Mouse (Mus musculus) erythroblast, embryonic 14.5 days (primary cell): ENCODE results near the gene Ifit1bl2. TPM values are rescaled to one million over a fixed set of nuclear protein-coding genes. Genes with fewer than 3 reads are reported as not detected.
"Not testable (repeated sequence)": the region's sequence is repeated elsewhere in the genome, so short reads cannot be mapped to it uniquely, and the experiment has no call there.

ENCODE experiments used
- H3K27me3 ChIP-seq: 2 replicates; pipeline ENCODE4 v1.6.1; 2012; ENCODE audit warnings: inconsistent platforms; ENCODE audit not compliant: control insufficient read depth
- H3K36me3 ChIP-seq: 2 replicates; pipeline ENCODE4 v1.6.1; 2012; ENCODE audit warnings: mild to moderate bottlenecking, inconsistent platforms; ENCODE audit not compliant: control insufficient read depth
- H3K4me1 ChIP-seq: 2 replicates; pipeline ENCODE4 v1.6.1; 2012; ENCODE audit warnings: inconsistent platforms; ENCODE audit not compliant: control insufficient read depth
- H3K4me3 ChIP-seq: replicated peaks from 2 replicates; pipeline ENCODE3; 2012; ENCODE audit warnings: moderate library complexity, mild to moderate bottlenecking, inconsistent platforms
- H3K9me3 ChIP-seq: 2 replicates; pipeline ENCODE4 v1.6.1; 2012; ENCODE audit warnings: low read length, inconsistent platforms, mixed read lengths; ENCODE audit not compliant: control insufficient read depth
- GATA1 ChIP-seq: IDR thresholded peaks from 2 replicates; pipeline ENCODE4 v1.6.1; 2012; ENCODE audit warnings: low read length, inconsistent platforms, mixed read lengths
- TAL1 ChIP-seq: IDR thresholded peaks from 3 replicates; pipeline ENCODE4 v1.6.1; 2012; ENCODE audit warnings: low read length, inconsistent platforms, mixed read lengths
- polyA plus RNA-seq: library from polyadenylated mRNA; stranded (reverse); fragments of >175 nt; gene quantifications from 2 replicates; pipeline ENCODE4 v1.2.3, GENCODE M21; 2012

The Ifit1bl2 gene
- polyA plus RNA-seq, 1 experiment: not detected

GRCm38 (mm10) chr19:34620871-34621270 is 19.7 kb downstream of the Ifit1bl2 start:
- Histone ChIP-seq H3K4me3 (no peak overlapping the region), H3K27me3 (no peaks in the 10 kb centered on the region), H3K4me1 (no peaks in the 10 kb centered on the region), H3K36me3 (no peaks in the 10 kb centered on the region), H3K9me3 (no peaks in the 10 kb centered on the region)
- TF ChIP-seq GATA1 (no peak), TAL1 (no peak)

DNA sequence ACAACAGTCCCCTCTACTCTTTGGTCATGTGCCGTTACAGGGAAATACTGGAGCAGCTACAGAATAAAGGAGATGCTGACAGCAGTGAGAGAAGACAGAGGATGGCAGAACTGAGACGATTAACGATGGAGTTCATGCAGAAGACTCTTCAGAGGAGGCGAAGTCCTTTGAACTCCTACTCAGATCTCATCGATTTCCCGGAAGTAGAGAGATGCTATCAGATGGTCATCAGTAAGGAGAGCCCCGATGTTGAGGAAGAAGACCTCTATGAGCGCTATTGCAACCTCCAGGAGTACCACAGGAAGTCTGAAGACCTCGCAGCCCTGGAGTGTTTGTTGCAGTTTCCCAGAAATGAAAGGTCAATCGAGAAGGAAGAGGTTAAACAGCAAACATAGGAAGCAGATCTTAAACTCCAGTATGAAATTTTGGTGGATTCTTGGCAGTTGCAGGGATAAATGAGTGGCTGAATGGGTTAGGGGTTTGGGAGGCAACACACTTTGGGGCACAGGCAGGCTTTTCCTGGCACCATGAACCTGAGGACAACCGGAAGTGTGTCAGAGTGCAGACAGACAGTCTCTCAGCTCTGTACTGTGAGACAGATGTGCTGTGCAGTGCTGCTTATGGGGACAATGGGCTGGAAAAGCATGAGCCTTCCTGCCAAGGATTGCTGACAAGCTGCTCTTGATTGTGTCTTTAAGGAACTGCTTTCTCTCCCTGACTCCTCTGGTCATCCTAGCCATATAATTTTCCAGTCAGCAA is 28.1 kb downstream of the Ifit1bl2 start:
- not testable (repeated sequence) for H3K36me3 ChIP-seq, H3K4me3 ChIP-seq, H3K27me3 ChIP-seq, H3K4me1 ChIP-seq, H3K9me3 ChIP-seq

DNA sequence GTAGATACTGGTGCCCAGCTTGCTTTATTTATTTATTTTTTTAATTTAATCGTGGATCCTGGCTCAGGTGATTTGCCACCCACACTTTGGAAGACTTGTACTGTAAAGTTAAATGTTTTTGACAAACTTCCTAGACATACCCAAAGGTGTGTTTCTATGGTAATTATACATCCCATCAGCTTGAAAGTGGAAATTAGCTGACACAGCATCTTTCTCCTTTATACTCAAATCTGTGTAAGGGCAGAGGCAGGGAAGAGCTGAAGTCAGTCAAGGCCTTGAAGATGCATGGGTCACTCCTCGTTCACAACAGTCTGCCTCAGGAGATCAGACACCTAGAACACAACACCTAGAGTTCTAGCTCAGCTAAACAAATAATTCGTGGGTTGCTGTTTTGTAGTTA is 30.4 kb downstream of the Ifit1bl2 start:
- H3K4me1 ChIP-seq, H3K27me3 ChIP-seq, H3K9me3 ChIP-seq, H3K36me3 ChIP-seq, H3K4me3 ChIP-seq: not testable (repeated sequence)

GRCm38 (mm10) chr19:34607237-34608051 is 33.1 kb downstream of the Ifit1bl2 start, which contains the start of gene Ifit3b:
Ifit3b (plus strand) TSS chr19:34607970.
- not testable (repeated sequence) for H3K4me3 ChIP-seq, H3K27me3 ChIP-seq, H3K4me1 ChIP-seq, H3K36me3 ChIP-seq, H3K9me3 ChIP-seq

DNA sequence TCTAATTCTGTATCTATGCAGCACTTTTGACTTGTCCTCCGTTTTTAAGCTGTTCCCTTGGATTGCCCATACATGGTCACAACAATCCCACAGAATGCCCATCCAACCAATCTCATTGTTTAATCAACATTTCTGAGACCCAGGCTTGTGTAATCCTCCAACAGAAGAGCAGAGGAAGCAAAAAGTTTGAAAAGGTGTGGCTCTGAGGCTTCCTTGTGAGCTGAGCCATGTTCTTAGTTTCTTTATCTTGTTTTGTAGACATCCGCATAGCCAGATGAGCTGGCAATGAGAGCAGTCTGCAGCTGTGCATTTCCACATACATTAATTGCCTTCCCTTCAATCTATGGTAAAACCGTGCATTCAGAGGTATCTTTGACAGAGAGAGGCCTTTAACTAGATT is 35.1 kb downstream of the Ifit1bl2 start:
- Histone ChIP-seq H3K4me3 (no peak overlapping the region), H3K9me3 (no peaks in the 10 kb centered on the region), H3K27me3 (no peaks in the 10 kb centered on the region), H3K4me1 (no peaks in the 10 kb centered on the region), H3K36me3 (no peaks in the 10 kb centered on the region)
- TF ChIP-seq GATA1: no peak
- no peak for TF ChIP-seq TAL1

- H3K4me3 ChIP-seq, H3K27me3 ChIP-seq, H3K9me3 ChIP-seq, H3K4me1 ChIP-seq, H3K36me3 ChIP-seq: not testable (repeated sequence)
Observed at GRCm38 (mm10) chr19:34601888-34602287, 38.7 kb downstream of the Ifit1bl2 start, which contains the start of gene Ifit1bl1. Ifit1bl1 (minus strand) TSS chr19:34601956.

DNA sequence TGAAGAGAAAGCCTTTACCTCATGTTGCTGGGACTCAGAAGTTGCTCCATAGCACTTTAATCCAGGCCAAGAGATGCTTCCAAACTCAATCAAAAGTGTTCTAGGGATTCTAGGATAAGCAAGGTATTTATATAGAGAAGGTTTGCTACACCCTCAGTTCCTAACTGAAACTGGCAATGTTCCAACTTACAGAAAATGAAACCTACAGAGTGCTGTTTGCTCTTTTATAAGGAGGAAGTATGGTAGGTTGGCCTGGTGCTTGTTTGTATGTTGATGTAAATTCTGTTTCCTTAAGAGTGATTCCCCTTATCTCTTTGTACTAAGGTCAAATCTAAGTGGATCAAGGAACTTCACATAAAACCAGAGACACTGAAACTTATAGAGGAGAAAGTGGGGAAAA is 41.3 kb downstream of the Ifit1bl2 start:
- not testable (repeated sequence) for H3K36me3 ChIP-seq, H3K4me3 ChIP-seq, H3K4me1 ChIP-seq, H3K9me3 ChIP-seq, H3K27me3 ChIP-seq

DNA sequence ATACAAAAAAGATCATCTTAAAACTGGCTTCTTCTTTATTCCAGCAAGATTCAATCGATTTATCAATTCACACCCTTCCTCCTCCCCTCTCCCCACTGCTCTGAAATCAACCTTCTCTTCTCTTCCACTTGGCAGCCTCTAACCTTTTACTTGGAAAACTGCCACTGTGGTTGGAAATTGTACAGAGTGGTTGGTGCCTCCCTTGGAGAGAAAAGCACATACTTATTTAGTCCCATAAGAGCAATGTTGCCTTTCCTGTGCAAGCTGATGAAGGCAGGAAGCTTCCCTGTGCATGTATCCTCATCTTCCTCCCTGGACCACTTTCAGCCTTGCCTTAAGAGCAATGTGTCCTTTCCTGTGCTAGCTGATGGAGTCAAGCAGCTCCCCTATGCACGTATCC is 42.2 kb downstream of the Ifit1bl2 start:
- no peak overlapping the region for H3K4me3 ChIP-seq
- no peaks in the 10 kb centered on the region for H3K9me3 ChIP-seq
- H3K4me1 ChIP-seq: no peaks in the 10 kb centered on the region
- no peaks in the 10 kb centered on the region for H3K36me3 ChIP-seq
- no peaks in the 10 kb centered on the region for H3K27me3 ChIP-seq
- no peak for TF ChIP-seq GATA1
- no peak for TF ChIP-seq TAL1

GRCm38 (mm10) chr19:34596811-34597210 is 43.7 kb downstream of the Ifit1bl2 start:
- no peaks in the 10 kb centered on the region for H3K4me1 ChIP-seq
- no peak for TF ChIP-seq TAL1
- no peak for TF ChIP-seq GATA1
- H3K9me3 ChIP-seq: no peaks in the 10 kb centered on the region
- H3K27me3 ChIP-seq: no peaks in the 10 kb centered on the region
- H3K36me3 ChIP-seq: no peaks in the 10 kb centered on the region
- H3K4me3 ChIP-seq: no peak overlapping the region

DNA sequence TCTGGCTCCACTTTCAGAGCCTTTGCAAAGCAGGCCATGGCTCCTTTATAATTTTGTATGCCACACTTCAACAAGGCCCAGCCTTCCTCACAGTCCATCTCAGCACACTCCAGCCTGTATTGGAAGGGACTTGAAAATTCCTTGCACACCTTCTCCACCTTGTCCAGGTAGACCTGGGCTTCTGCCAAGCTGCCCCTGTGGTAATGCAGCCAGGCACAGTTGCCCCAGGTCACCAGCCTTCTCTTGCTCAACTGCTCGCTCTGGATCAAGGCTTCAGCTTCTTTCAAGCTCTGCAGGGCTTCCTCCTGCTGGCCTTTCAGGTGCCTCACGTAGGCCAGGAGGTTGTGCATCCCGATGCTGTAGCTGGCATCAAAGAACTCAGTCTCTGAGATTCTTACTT is 46.0 kb downstream of the Ifit1bl2 start:
- not testable (repeated sequence) for H3K4me3 ChIP-seq, H3K9me3 ChIP-seq, H3K4me1 ChIP-seq, H3K36me3 ChIP-seq, H3K27me3 ChIP-seq
